Mouse (Mus musculus) myocyte (in vitro differentiated cells): ENCODE measurements around the gene Ndufa6.

ENCODE experiments used
- CEBPB ChIP-seq: IDR thresholded peaks from 2 replicates; pipeline ENCODE4 v1.6.1; 2011; ENCODE audit warnings: mild to moderate bottlenecking, moderate library complexity; ENCODE audit not compliant: poor library complexity, insufficient read depth, severe bottlenecking
- E2F4 ChIP-seq: IDR thresholded peaks from one replicate; pipeline ENCODE4 v1.6.1; 2011; ENCODE audit warnings: mild to moderate bottlenecking, control low read depth, moderate library complexity; ENCODE audit not compliant: insufficient read depth
- MAX ChIP-seq: IDR thresholded peaks from one replicate; pipeline ENCODE4 v1.6.1; 2011; ENCODE audit warnings: low read depth, mild to moderate bottlenecking, control low read depth
- MYOD1 ChIP-seq, 3 experiments: IDR thresholded peaks; one replicate each; pipeline ENCODE4 v1.6.1; 2011; ENCODE audit warnings: control low read depth in 2 of 3, low read depth in 2 of 3, mild to moderate bottlenecking in 2 of 3, moderate library complexity in 1 of 3; ENCODE audit not compliant: insufficient read length in 2 of 3, control insufficient read depth in 1 of 3
- MYOG ChIP-seq, 3 experiments: IDR thresholded peaks; one replicate each; pipeline ENCODE4 v1.6.1; 2011; ENCODE audit warnings: control low read depth in 2 of 3, low read depth in 2 of 3, mild to moderate bottlenecking in 2 of 3; ENCODE audit not compliant: insufficient read length in 2 of 3, control insufficient read depth in 1 of 3, insufficient read depth in 1 of 3
- POLR2A ChIP-seq: IDR thresholded peaks from one replicate; pipeline ENCODE4 v1.6.1; 2011; ENCODE audit warnings: low read depth, mild to moderate bottlenecking, control low read depth, moderate library complexity; ENCODE audit not compliant: insufficient read length
- POLR2AphosphoS2 ChIP-seq: IDR thresholded peaks from one replicate; pipeline ENCODE4 v1.6.1; 2011; ENCODE audit warnings: low read depth, control low read depth; ENCODE audit not compliant: insufficient read length
- REST ChIP-seq: IDR thresholded peaks from one replicate; pipeline ENCODE4 v1.6.1; 2011; ENCODE audit warnings: mild to moderate bottlenecking, control low read depth, moderate library complexity; ENCODE audit not compliant: insufficient read depth, insufficient read length
- TCF12 ChIP-seq: IDR thresholded peaks from one replicate; pipeline ENCODE4 v1.6.1; 2011; ENCODE audit warnings: mild to moderate bottlenecking, control low read depth; ENCODE audit not compliant: poor library complexity, insufficient read depth, severe bottlenecking
- TCF3 ChIP-seq: IDR thresholded peaks from one replicate; pipeline ENCODE4 v1.6.1; 2011; ENCODE audit warnings: low read depth, control low read depth; ENCODE audit not compliant: insufficient read length
- USF1 ChIP-seq: IDR thresholded peaks from one replicate; pipeline ENCODE4 v1.6.1; 2011; ENCODE audit warnings: low read depth, mild to moderate bottlenecking, control low read depth, moderate library complexity

DNA sequence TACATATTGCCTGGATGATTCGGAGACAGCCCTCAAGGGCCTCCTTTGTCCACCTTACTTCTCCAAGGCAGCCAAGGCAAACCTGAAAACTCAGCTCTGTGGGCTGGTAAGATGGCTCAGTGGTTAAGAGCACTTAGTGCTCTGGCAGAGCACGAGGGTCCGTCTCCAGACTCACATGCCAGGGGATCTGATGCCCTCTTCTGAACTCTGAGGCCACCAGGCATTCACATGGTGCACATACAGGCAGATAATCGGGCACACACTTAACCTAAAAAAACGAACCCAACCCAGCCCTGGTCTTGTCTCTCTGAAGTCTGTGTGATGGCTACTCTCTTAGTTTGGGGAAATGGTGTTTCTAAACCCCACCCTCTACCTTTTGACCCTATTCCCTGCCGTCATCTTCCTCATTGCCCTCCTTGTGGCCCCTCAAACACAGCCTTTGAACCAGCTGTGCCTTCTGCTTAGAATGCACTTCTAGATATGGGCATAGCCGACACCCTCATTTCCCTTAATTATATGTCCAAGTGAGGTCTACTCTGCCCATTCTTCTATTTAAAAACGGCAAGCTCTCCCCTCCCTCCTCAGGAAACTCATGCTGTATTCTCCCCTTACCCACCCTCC is 14.4 kb downstream of the Ndufa6 start:
- TF ChIP-seq TCF12 = no peak
- no peak for TF ChIP-seq POLR2A
- no peak for TF ChIP-seq CEBPB
- TF ChIP-seq REST = no peak
- no peak for TF ChIP-seq E2F4
- no peak for TF ChIP-seq POLR2AphosphoS2
- TF ChIP-seq USF1 = no peak
- no peak for TF ChIP-seq MAX
- TF ChIP-seq TCF3 = no peak
- no peak for TF ChIP-seq MYOD1 (IDR thresholded peaks at IDR 0.05; ENCODE audit: control insufficient read depth in 1 of 3, insufficient read length in 2 of 3, low read depth in 2 of 3)
- no peak for TF ChIP-seq MYOG (IDR thresholded peaks at IDR 0.05; ENCODE audit: control insufficient read depth in 1 of 3, insufficient read depth in 1 of 3, insufficient read length in 2 of 3, low read depth in 2 of 3)
